Mouse (Mus musculus) retina, postnatal 1 day (tissue): ENCODE results near the gene Cabp5.
"Not testable (repeated sequence)": the region's sequence is repeated elsewhere in the genome, so short reads cannot be mapped to it uniquely, and the experiment has no call there.

Source experiments
- DNase-seq: peaks from one replicate; pipeline ENCODE4 v3.0.0-alpha.2; 2012

Gene Cabp5

DNA sequence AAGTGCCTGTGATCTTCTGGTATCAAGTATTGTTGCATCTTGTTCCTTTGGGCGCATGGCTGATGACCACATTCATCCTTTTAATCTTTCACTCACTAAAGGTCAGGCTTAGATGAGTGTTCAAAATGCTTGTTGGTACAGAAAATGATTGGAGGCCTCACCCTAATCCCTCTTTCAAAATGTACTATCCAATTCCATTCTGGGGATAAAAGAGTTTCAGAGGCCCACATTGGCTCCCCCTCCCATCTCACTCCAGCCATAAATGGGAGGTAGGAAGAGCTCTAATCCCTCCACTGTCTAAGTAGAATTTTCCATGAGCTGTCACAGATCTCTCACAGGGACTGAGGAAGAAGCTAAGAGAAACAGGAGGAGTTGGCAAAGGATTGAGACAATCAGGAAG, at the start of gene Cabp5:
Gene Cabp5, plus strand, starts transcription at position 301 of the 400 bp plus-strand sequence.
- peak; percentile 2 for DNase-seq

DNA sequence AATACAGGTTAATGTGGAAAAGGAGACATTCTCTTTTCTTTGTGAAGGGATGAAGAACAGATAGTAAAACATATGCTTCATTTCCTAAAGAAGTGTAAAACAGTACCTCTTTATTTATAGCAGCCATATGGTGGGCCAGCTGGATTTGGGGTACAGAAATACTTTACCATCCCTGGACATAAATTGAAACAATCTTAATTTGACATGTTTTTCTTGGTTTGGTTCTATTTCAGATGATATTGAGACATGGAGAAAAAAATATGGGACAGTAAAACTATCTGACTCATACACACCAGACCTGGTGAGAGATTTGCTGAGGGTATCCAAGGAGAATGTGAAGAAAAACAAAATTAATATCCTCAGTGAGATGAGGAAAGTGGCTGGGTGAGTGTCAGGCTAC, 42.0 kb upstream of the Cabp5 start:
- DNase-seq, result no peak

DNA sequence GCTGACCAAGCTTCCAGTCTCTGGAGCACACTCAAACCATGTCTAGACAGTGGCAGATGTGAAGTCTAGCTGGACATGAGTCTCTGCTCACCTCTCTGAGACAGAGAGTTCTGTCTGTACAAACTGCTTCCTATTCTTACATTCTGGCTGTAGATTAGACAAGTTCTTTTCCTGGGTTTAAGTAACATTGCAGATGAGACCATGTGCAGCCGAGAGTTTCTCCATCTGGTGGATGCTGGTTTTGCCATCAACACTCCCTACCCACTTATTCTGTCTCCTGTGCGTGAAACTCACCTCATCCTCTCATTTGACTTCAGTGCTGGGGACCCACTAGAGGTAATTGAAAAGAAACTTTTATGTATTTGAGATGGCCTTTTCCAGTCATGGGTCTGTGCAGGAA, 17.3 kb upstream of the Cabp5 start:
- no peak for DNase-seq

DNA sequence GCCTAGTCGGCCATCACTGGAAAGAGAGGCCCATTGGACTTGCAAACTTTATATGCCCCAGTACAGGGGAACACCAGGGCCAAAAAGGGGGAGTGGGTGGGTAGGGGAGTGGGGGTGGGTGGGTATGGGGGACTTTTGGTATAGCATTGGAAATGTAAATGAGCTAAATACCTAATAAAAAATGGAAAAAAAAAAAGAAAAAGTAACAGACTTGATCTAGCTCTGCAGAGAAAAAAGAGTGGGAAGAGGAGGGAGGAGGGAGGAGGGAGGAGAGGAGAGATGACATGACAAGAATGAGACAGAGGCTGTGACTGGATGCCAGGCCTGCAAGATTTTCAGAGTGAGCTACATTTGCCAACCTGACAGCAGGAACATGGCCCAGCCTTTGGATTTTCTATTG, 52.6 kb downstream of the Cabp5 start, which contains the start of gene Bsph1:
Gene Bsph1, plus strand, starts transcription at position 301 of the 400 bp plus-strand sequence.
- not testable (repeated sequence) for DNase-seq
